Mouse (Mus musculus) monocyte, adult 2 months (primary cell): ENCODE measurements around the gene Slc35c2.

ENCODE experiments used
- DNase-seq, 2 experiments: peaks; one replicate each; pipeline ENCODE4 v3.0.0; 2022; ENCODE audit warnings: low spot score in 2 of 2, low read depth in 1 of 2

Gene Slc35c2

DNA sequence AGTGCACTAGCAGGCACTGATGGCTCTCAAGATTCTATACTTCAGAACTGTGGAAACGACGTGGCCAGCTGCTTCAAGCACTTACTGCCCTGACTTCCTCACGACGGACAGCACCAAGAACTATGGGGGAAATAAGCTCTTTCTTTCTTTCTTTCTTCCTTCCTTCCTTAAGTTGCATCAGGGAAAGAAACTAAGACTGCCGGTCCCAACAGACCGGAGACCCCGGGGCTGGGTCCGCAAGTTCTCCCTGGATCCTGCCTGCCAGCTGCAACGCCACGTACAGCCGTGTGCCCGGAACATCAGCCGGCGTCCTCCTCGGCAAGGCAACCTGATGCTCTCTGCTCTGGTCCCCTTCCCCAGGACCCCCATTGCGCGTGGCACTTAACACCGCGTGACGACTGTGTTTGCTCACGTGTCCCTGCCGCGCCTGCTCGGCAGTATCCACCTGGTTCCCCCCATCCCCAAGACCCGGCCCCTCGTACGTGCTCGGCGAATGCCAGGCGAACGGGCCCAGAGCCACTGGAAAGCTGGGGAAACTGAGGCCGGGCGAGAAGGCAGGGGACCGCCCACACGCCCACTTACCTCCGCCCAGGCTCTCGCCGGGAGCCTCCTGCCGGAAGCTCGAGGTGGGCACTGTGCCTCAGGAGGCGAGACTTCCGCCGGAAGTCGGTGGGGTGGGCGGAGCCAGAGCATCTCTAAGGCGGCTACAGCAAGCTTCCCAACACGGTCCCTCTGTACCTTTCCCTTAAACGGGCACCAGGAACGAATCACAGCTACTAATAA, at the start of gene Slc35c2:
Slc35c2 (minus strand) TSS at position 668 of the 783 bp plus-strand sequence.
- DNase-seq = peak in 1 of 2 experiments; percentile 66

DNA sequence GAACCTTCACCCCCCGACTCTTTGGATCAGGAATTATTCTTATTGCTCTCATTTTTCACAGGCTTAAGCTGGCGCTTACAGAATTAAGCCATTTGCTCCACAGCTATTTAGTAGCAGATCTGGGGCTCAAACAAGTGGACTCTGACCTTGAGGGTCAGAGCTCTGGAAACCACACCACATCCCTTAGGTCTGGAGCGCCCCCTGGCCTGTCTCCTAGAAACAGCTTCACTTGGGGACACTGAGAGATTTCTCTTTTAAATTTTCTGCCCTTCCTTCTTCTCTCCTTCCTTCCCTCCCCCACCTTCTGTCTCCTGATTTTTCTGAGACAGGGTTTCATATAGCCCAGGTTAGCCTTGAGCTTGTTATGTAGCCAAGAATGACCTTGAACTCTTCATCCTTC, 49.5 kb upstream of the Slc35c2 start:
- no peak for DNase-seq

DNA sequence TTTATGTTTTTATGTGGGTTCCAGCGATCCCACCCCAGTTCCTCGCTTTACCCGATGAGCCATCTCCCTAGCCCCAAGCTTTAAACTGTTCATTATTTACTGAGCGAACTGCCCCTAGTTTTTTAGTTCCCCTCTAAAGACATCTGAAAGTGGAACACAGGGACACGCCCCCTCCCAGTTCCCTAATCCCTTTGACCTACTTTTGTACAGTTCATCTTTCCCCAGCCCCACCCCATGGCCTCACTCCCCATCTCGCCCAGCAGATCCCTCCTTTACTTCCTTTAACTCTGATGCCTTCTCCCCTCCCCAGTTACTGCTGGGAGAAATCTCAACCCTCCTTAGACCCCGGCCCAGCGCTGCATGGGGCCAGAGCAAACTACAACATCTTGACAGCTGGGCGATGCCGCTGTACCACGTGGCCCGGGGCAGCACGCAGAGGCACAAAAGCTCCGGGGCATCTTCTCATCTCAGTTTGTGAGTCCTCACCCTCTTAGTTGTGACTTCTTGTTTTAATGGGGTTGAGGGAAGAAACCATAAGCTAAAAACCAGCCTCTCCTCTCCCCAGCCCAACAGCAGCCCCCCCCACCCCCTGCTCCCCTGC, 45.0 kb upstream of the Slc35c2 start:
- DNase-seq = peak; percentile 76 to 80

DNA sequence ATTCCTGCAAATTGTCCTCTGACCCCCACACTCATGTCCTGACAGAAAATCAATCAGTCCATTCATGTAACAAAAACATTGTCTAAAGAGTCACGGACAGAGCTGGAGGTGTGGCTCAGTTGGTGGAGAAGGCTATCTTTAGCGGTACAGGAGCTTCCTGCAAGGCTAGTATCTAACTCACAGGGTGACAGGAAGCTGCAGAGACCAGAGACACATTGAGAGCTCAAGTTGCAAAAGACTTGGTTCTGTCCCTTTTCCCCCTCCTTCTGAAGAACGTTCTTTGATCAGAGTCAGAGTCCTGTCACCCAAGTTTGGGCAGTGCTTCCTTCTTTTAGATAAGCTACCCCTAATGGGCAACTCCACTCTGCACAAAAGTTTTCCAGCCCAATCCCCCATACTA, 42.0 kb upstream of the Slc35c2 start:
- DNase-seq = no peak

DNA sequence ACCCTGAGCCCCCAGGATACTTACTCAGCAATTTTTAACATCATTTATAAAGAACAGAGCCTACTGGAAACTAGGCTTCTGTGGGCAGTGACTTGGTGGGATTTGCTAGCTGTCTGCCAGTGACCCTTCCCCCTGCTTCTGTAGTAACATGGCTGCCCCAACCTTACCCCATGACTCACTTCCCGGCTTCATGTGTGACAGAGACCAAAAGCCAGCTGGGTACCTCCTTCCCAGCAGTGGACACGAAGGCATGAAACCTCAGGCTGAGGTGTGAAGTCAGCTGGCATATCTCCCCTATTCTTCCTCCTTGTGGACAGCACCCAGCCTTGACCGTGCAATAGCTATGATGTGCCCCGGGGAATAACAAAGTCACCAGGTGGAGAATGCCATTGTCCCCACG, 41.1 kb upstream of the Slc35c2 start:
- no peak for DNase-seq

DNA sequence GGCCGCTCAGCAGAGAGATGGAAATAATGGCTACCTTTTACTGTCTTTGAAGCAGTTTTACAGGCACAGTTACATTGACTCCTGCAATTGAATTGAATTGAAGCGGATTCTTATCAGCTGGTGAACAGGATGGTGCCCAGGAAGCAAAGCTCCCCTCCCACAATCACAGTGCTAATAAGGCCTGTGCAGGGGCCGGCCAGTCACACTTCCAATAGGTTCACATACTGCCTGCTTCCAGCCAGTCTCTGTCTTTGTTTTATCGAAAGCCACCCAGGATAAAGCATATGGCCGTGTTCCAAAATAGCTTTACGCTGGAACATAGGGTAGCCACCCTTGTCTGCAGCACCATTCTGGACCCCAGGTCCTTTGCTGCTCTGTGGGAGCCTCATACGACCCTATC, 39.7 kb upstream of the Slc35c2 start:
- no peak for DNase-seq

DNA sequence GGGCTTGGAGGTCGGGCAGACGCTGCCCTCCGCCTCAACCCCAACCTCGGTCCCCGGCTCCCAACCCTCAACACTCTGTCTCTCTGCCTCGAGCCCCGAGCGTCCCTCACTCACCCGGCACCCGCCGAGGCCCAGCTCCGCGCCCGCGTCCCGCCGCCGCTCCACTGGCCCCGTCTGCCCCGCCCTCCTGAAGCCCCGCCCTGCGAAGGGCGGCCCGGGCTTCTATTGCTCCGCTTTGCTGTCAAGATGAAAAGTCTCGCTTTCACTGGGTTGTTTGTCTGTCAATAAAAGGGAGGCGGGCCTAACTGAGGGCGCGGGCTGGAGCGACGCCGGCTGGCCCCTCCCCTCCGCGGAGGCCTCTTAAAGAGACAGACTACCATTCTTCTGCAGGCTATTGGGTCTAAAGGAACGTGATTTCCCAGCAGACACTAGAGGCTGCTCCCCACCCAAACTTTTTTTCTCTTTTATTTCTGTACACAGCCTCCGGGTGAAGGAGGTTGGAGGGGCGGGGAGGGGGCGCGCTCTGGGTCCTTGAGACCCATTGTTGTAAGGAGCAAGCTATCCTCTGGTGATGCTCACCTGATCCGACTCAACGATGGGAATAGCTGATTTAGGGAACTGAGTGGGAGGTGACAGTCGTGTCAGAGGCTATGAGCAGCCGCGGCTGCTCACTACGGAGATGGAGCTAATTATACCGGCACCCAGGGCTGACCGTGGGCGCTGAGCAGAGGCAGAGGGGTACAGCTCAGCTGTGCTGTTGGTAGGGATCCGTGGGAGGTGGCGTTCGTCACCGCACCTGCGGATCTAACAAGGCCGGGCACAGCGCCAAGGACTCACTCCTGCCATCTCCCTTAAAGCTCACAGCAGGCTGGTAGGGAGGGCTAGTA, 38.9 kb upstream of the Slc35c2 start, which contains the start of gene Elmo2:
Elmo2 (minus strand) TSS at position 176 of the 887 bp plus-strand sequence.
- peak; percentile 97 for DNase-seq

DNA sequence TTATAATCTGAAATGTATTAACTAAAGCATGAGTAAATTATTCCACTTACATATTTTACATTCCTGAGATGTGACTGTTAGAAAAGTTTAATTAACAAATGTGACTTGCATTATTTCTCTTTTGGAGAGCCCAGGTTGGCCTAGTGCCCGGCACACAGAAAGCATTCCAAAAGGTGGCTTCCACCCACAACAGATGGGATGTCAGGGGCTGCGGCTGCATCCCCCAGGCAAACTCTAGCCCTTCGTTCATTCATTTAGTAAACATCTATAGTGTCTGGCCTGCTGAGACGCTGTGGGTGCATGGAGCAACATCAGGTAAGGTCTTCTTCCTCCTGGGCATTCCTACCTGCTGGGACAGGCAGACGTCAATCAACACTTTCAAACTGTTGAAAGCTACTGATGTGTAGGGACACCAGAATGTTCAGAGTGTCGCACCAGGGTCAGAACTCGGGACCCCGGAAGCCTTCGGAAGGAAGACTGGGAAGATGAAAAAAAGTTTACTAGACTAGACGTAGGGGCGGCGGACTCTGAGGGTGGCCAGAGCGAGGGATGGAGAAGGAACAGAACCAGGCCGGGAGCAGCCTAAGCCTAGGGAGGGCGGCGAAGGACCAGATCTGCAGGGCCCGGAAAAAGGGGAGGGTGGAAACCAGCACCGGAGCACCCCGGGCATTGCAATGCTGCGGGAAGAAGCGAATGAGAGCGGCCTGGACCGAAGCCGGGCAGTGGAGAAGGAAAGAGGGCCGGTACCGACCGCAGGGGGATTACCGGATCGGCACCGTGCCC, 38.0 kb upstream of the Slc35c2 start:
- DNase-seq = no peak

DNA sequence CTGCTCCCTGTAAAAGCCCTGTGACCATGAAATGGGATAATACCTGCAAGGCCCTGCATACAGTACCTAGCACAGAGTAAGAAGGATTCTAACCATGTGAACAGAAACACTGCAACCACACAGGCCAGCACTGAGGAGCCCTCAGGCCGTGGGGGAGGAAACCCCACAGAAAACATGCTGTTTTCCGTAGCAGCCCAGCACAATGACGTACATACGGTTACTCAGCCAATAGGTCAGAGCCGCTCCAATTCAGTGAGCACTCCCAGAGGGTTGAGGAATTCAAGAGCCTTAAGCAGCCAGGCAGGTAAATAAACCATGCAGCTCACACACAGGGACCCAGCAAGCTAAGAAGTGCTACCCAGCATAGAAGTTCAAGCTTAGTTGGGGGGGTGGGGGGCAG, 36.3 kb upstream of the Slc35c2 start:
- no peak for DNase-seq

DNA sequence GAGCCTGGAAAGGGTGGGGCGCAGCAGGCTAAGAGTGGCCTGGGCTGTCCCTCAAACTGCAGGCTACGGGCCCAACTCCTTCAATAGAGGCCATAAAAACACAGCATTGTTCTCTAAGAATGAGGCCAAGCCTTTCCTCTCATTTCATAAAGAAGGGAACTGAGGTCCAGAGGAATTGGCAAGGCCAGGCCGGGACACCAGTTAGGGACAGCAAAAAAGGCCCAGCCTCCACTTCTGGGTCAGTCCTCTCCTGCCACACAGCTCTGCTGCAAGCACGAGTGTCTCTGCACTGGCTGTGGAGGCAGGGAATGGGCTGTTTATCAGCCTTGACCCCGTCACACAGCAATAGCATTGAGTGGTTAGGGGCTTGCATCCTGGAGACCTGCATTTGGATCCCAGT, 35.8 kb upstream of the Slc35c2 start:
- DNase-seq = no peak

DNA sequence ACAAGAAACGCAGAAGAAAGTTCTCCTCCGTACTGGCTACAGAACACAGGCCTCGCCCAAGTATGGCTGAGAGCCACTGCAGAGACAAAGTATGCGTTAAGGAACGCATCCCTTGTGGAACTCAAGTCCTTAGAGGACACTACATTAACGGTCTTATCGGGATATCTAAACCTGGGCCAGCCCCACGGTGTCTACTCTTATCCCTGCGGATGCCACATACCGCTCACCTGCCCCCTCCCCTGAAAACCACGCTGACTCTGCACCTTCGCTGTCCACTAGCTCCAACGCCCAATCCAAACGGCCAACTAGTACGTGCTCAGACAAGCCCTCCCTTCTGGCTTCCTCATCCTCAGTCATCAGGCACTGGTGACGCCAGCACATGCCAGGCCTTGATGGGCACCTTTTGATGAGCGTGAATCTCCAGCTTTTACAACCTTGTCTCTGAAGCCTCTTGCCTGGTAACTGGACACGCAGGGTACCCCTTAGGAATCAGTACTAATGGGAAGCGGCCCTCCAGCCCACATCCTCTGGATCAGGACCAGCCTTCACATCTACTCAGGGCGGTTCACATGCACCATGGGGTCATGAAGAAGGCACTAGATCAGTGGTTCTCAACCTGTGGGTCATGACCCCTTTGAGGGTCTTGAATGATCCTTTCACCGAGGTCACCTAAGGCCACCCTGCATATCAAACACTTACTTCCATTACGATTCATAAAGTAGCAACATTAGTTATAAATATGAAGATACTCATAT, 34.5 kb upstream of the Slc35c2 start:
- no peak for DNase-seq

DNA sequence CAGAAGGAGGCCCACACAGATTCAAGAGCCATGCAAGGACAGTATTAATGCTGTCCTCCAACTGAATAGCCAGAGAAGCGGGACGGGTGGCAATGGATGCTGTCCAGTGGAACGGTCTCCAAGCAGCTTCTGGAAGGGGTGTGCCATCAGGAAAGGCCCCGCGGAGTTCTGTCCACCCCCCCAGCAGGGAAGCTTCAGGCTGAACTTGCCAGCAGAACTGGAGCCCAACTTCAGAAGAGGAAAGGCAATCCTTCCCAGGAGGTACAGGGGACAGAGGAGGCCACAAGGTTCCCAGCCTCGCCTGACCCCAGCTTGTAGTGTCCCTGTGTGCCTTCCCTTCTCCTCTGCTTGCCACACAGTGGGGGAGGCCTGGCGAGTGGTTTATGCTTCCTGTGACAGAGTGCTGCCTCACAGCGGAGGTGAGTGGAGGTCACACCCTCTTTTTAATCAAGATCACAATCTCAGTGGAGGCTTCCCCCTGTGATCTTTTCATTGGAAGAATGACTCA, 33.8 kb upstream of the Slc35c2 start:
- no peak for DNase-seq

DNA sequence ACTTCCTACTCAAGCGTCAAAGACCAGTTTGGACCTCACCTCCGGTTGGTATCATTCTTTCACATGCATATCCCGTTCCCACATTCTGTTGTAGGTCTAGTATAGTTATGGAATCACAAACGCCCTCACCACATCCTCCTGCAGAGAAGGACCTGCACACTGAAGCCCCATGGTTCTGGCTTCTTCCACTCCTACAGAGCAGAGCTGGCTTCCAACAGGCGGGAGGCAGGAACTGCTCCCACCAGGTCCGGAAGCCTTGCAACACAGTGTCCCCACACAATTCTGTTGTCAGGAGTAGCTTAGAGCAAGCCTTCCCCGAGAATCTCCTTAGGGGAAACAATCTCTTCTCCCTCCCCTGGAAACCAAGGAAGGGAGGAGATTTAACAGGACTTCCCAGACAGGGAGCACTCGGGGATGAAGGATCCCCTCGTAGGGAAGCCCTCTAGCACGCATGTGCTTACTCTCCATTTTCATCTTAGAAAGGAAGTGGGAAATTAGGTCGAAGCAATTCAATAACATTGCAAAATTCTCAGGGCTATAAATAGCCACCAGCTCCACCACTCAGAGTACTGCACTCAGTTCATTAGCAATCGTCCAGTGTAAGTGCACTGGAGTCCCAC, 33.0 kb upstream of the Slc35c2 start:
- DNase-seq = no peak

DNA sequence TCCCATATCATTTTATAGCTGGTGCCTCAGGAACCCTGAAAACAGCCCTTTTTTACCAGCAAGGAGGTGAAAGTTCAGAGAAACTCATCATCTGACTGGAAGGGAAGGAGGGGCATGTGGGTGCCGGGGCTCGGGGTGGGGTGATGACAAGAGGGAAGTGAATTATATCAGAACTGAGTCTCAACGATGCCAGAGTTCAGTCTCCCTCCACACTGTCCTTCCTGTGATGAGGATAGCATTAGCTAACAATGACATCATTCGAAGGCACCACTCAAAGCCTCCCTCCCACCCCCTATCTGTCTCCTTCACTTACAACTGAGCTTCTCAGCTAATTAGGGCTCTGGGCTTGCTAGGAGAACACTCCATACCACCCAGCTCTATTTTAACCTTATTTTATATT, 31.8 kb upstream of the Slc35c2 start:
- no peak for DNase-seq

DNA sequence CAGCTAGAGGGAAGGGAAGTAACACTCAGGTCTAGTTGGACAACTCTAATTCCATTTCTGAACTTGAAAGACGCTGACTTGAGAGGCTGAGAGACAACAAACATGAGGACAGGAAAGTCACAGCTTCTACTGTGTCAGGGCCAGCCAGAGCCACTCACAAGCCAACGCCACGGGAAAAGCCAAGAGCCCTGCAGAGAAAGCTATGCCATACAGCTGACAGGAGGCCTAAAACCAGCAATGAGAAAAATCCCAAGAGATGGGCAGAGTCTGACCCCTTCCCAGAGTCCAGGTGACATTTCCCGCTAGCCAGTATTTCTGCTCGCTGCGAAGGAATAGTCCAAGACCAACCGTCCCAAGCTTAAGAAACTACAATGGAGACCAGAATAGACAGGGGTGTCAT, 31.3 kb upstream of the Slc35c2 start:
- no peak for DNase-seq

DNA sequence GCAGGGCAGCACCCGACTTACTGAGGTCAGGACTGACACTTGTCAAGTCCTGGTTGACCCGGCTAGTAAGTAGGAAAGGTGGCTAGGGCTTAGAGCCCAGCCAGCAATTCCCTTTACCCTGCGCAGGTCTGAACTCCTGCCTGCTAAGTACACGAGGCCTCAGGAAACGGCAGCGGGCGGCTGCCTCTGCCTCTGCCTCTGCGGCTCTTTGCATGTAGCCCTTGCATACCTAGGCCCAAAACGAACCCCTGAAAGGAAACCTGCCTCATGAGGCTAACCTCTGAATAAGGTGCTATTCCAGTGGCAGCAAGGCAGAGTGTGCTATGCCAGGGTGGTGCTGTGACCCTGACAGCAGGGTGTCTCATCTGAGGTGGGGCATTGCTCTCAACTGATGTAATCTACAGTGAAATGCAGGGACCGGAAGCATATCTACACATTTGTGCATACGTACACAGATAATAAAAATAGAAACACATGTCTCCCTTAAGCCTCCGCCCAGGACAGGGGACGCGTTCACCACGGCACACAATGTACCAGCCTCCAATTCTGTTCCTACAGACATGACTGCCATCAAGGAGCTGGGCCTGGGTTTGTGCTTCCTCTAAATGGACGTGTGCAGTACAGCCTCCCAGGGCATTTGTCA, 30.1 kb upstream of the Slc35c2 start:
- no peak for DNase-seq

DNA sequence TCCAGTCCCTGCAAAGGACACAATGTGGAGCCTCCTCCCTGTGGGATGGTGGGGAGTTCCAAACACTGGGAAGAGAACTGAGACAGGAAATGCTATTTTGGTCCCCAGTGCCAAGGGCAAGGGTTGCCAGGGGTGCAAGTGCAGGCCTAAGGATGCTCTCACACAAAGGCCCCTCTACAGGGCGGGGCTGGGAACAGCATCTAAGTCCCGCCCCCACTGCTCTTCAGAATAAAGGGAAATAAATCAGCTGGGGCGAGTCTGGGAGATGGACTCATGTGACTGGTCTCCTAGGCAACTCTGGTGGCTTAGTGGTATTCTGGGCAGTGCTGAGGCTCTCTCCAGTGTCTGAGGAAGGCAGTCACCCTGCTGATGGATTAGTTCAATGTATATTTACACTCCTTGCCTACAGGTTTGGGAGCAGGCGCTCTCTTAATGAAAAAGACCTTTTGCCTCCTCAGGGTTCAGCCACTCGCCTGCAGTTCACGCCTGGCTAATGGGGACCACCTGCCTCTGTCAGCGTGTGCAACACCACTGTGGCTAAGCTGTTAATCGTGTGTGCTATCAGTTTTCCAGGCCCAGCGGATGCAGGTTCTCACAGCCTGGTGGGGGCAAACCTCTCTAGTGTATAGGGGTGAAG, 29.3 kb upstream of the Slc35c2 start:
- DNase-seq = peak in 1 of 2 experiments; percentile 75

DNA sequence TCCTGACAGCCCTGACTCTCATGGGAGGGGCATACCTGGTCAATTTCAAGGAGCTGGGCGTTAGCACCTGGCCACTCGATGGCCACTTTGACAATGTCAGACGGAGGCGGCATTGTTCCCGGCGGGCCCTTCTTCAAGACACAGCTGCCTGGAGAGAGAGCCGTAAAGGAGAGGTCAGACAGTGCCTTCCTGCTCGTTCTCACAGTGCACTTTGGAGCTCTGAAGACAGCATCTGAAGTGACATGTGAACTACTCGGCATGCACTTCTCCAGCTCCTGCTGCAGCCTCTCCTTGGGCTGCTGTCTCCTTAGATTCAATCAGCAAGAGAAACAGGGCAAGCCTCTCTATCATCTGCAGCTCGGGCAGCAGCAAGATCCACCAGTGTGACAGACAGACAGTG, 28.5 kb upstream of the Slc35c2 start:
- DNase-seq = no peak

DNA sequence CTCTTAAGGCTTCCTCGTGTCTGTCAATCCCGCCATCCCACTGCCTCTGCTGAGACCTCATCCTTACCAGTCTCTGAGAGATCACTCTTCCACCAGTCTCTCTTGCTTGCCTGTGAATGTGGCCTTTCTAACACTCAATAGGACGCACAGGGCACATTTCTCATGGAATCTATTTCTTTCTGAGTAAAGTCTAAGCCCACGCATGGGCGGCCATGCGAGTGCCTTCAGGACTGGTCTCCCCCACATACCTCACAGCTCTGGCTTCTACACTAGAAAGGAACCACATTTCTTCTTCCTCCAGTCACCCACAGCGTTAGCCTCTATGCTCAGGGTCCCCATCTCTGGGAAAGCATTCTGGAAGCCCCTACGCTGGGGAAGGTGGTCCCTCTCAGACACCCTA, 26.5 kb upstream of the Slc35c2 start:
- no peak for DNase-seq
